Mouse (Mus musculus) neural tube, embryonic 12.5 days (tissue): Measurements from ENCODE around the gene Ubqln5. TPM values are rescaled to one million over a fixed set of nuclear protein-coding genes. Genes with fewer than 3 reads are reported as not detected.

Source experiments
- ATAC-seq: fragments of 200-750 bp; cut with Nextera tagmentation; 2 replicates; pipeline ENCODE4 v1.8.0; 2017; ENCODE audit warnings: low read depth, mild to moderate bottlenecking, moderate TSS enrichment, moderate library complexity; ENCODE audit not compliant: low FRiP score
- H3K27ac ChIP-seq: fragments of 300-500 bp; sonication (generic); 2 replicates; pipeline ENCODE4 v1.5.1; 2016
- H3K27me3 ChIP-seq: fragments of 300-500 bp; sonication (generic); replicated peaks from 2 replicates; pipeline ENCODE4 v1.6.1; 2016; ENCODE audit warnings: mild to moderate bottlenecking
- H3K36me3 ChIP-seq: fragments of 300-500 bp; sonication (generic); 2 replicates; pipeline ENCODE4 v1.6.1; 2016; ENCODE audit warnings: mild to moderate bottlenecking
- H3K4me1 ChIP-seq: fragments of 300-500 bp; sonication (generic); 2 replicates; pipeline ENCODE4 v1.6.1; 2016
- H3K4me2 ChIP-seq: fragments of 300-500 bp; sonication (generic); replicated peaks from 2 replicates; pipeline ENCODE4 v1.6.1; 2016; ENCODE audit warnings: mild to moderate bottlenecking
- H3K4me3 ChIP-seq: fragments of 300-500 bp; sonication (generic); 2 replicates; pipeline ENCODE4 v1.5.1; 2016
- H3K9ac ChIP-seq: fragments of 300-500 bp; sonication (generic); 2 replicates; pipeline ENCODE4 v1.6.1; 2016; ENCODE audit warnings: mild to moderate bottlenecking
- H3K9me3 ChIP-seq: fragments of 300-500 bp; sonication (generic); 2 replicates; pipeline ENCODE4 v1.6.1; 2016; ENCODE audit warnings: mild to moderate bottlenecking
- WGBS: fragments of 180-500 bp; shearing (Covaris S2); methylation state at CpG from one replicate; pipeline ENCODE4 v1.1.7; 2016; 5-methylcytosine and 5-hydroxymethylcytosine counted together
- polyA plus RNA-seq: library from polyadenylated mRNA; unstranded; fragments of >200 nt; fragmentation: Nextera tagmentation; extraction: Ambion mirVana; gene quantifications from 2 replicates; pipeline ENCODE4 v1.2.1, GENCODE M21; 2016

Gene Ubqln5
- polyA plus RNA-seq = not detected in 2 replicates

DNA sequence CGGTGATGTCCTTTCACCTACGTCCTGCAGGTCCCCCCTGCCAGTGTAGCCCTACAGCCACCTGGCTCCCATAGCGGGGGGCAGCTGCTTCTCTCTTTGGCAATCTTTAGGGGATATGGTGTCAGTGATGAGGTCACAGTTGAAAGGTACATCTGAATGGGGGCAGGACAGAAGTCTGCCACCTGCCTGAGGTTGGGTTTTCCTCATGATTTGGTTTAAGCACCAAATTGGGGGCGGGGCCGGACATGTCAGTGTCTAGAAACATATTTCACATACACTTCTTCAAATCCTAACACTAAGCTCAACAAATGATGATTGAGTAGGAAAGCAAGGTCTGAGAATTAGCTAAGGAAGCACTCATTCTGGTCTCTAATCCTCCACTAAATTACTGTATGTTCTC lies at the start of gene Ubqln5:
Gene Ubqln5, minus strand, starts transcription at position 101 of the 400 bp plus-strand sequence.
- Histone ChIP-seq H3K4me2 (no peak within 1 kb of the TSS), H3K4me3 (no peak within 1 kb of the TSS), H3K9me3 (no peaks in the 10 kb centered on the region), H3K4me1 (no peaks in the 10 kb centered on the region), H3K27me3 (no peaks in the 10 kb centered on the region), H3K36me3 (no peaks in the 10 kb centered on the region), H3K27ac (no peak within 1 kb of the TSS), H3K9ac (no peak within 1 kb of the TSS)
- 88% methylated on average over 5 of the region's 5 CpGs for WGBS
- no peak for ATAC-seq

DNA sequence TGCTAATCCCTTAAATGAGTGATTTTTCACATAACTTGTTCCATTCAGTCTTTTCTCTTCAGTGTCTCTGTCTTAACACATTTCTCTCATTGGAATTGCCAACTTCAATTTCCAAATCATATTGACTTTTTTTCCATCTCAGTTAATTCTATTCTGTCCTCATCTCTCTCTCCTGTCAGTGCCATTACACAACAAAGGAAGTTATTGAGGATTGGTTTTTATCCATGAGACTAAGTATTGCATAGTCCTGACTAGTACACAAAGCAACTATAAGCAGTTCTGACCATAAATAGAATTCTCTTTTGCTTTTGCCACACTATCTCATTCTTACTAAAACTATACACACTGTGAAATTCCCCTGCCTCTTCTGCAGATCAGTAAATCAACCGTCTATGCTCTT lies 49.4 kb upstream of the Ubqln5 start:
- Histone ChIP-seq H3K36me3 (no peaks in the 10 kb centered on the region), H3K4me3 (no peak overlapping the region), H3K9ac (no peak overlapping the region), H3K27ac (no peak overlapping the region), H3K27me3 (no peaks in the 10 kb centered on the region), H3K4me2 (no peak overlapping the region), H3K4me1 (no peaks in the 10 kb centered on the region), H3K9me3 (no peaks in the 10 kb centered on the region)
- WGBS = 84% methylated on average over 1 of the region's 1 CpGs
- ATAC-seq = no peak

DNA sequence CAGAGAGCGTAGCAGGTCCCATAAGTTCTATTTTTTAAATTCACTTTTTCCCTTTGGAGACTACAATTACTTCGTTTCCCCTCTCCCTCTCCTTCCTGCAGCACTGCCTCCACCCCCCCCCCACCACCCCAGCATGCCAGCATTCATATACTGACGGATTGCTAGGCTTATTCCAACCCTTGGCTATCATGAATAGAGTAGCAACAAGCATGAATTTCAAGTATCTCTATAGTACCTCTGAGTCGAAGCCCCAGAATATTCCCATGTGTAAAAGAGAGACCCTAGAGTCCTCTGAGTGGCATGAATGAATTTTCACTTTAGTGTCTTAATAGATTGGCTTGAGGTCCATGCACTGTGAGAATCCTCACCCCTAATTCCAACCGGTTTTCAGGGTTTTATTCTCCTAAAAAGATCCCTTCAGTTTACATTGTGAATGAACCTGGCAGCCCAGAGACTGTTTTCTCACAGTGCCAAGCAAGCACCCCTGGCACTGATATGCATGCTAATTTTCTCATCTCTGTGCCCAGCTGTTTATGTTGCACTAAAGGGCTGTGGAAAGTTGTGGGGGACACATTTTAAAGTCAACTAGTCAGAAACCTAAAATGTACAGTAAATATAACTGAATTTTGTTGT lies 48.9 kb upstream of the Ubqln5 start:
- H3K27me3 ChIP-seq = no peaks in the 10 kb centered on the region
- H3K9ac ChIP-seq = no peak overlapping the region
- no peak overlapping the region for H3K4me2 ChIP-seq
- no peaks in the 10 kb centered on the region for H3K9me3 ChIP-seq
- no peaks in the 10 kb centered on the region for H3K4me1 ChIP-seq
- no peak overlapping the region for H3K27ac ChIP-seq
- H3K4me3 ChIP-seq = no peak overlapping the region
- no peaks in the 10 kb centered on the region for H3K36me3 ChIP-seq
- no peak for ATAC-seq
- WGBS = 73% methylated on average over 5 of the region's 5 CpGs

DNA sequence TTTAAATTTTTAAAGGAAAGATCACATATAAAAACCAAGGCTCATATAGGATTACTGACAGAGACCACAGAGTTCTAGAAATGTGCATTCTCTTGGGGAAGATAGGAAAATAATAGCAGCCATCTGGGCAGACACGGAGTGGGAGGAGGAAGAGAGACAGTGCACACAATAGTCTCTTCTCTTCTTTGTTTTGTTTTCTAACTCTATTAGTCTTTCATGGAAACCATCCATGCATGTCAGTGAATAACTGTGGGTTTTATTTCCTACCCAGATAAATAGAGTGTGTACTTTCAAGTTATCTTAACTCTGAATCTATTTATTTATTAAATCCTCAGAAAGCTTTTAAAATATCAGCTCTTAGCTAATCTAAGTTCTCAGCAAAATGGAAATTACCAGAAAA lies 45.5 kb upstream of the Ubqln5 start:
- Histone ChIP-seq H3K4me3 (no peak overlapping the region), H3K9ac (no peak overlapping the region), H3K36me3 (no peaks in the 10 kb centered on the region), H3K9me3 (no peaks in the 10 kb centered on the region), H3K27me3 (no peaks in the 10 kb centered on the region), H3K27ac (no peak overlapping the region), H3K4me1 (no peaks in the 10 kb centered on the region), H3K4me2 (no peak overlapping the region)
- no peak for ATAC-seq
- 15% methylated on average over 1 of the region's 1 CpGs for WGBS

DNA sequence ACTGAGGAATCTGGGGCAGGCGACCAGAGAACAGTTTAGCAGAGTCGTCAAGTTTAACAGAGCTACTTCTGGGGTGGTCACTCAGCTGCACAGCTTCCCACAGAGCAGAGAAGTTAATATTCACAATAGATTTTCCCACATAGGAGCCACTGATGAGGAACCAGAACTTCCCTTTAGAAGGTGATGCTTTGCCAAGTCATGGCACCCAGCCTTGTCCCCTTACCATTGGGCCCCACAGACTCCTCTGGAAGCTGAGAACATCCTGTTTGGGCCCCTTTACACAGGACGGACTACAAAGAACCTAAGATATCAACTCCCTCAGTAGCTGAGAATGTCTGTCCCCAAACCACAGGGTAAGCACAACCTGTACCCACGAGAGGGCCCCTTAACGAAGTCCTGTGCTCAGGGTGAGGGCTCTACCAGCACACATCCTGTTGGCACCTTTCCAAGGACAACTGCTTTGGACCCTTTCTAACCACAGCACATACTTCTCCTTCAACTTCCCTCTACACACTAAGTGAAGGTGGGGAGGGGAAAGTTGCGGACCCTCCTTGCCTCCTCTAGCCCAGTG lies 40.1 kb upstream of the Ubqln5 start:
- no peak overlapping the region for H3K9ac ChIP-seq
- no peaks in the 10 kb centered on the region for H3K4me1 ChIP-seq
- H3K27me3 ChIP-seq = no peaks in the 10 kb centered on the region
- 82% methylated on average over 6 of the region's 6 CpGs for WGBS
- no peak for ATAC-seq
- no peak overlapping the region for H3K4me3 ChIP-seq
- H3K36me3 ChIP-seq = no peaks in the 10 kb centered on the region
- no peak overlapping the region for H3K4me2 ChIP-seq
- no peaks in the 10 kb centered on the region for H3K9me3 ChIP-seq
- no peak overlapping the region for H3K27ac ChIP-seq

DNA sequence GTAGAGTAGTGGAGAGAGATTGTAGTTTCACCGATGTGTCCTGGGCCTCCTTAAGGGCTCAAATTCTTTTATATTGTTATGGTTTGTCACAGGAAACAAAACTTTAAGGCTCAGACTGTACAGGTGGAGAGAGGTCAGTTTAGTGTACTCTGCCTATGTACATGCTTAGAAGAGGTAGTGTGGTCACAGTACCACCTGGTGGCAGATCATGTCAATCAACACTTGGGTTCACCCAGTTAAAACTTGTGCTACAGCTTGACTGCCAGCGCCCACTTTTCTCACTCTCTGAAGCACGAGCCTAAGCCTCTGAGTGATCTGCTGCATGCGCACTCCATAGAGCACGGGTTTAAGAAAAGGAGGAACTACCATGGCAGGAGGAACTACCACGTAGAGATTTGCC lies 37.5 kb upstream of the Ubqln5 start:
- 83% methylated on average over 6 of the region's 6 CpGs for WGBS
- H3K36me3 ChIP-seq = no peaks in the 10 kb centered on the region

DNA sequence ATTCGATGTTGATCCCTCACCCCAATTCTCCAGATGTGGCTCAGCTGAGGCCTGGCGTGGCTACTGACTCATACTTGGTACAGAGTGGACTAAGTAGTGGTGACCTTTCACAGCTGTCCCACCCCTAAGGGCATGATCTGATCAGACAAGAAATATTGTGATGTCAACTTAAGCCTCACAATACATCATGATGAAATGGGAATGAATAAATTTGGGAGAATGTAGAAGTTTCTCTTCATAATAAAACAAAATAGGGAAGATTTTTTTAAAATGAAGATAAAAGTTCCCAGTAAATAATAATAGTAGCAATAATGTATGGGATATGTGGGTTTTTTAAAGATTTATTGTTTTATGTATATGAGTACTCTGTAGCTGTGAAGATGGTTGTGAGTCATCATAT lies 20.8 kb upstream of the Ubqln5 start, which contains the start of gene Ubqlnl:
Gene Ubqlnl, minus strand, starts transcription at position 101 of the 400 bp plus-strand sequence.
- no peak within 1 kb of the TSS for H3K9ac ChIP-seq
- H3K27ac ChIP-seq = no peak within 1 kb of the TSS
- no peak within 1 kb of the TSS for H3K4me2 ChIP-seq
- no peaks in the 10 kb centered on the region for H3K9me3 ChIP-seq
- no peaks in the 10 kb centered on the region for H3K4me1 ChIP-seq
- no peaks in the 10 kb centered on the region for H3K27me3 ChIP-seq
- H3K36me3 ChIP-seq = no peaks in the 10 kb centered on the region
- WGBS = 83% methylated on average over 2 of the region's 2 CpGs
- H3K4me3 ChIP-seq = no peak within 1 kb of the TSS
- ATAC-seq = no peak

More for the DNA sequence above, 37.5 kb upstream of the Ubqln5 start:
- Histone ChIP-seq H3K4me1 (no peaks in the 10 kb centered on the region), H3K4me2 (no peak overlapping the region), H3K27me3 (no peaks in the 10 kb centered on the region), H3K4me3 (no peak overlapping the region), H3K9ac (no peak overlapping the region), H3K9me3 (no peaks in the 10 kb centered on the region), H3K27ac (no peak overlapping the region)
- no peak for ATAC-seq

DNA sequence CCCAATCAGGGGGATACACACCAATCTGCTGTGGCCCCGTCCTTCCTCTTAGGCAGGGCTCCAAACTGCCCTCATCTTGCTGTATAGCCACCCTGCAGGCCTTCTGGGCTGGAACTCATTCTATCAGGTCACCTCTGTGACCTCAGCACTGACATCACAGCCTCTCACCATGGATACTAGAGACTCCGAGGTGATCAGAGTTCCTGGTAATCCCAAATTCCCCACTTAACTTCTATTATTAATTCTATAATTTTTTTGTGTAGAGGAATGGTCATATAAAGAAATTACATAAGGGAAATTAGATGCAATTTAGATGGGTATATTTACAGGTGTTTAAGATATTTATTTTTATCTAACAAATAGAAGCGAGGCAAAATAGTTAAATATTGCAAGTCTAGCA lies 13.6 kb upstream of the Ubqln5 start, which contains the start of gene Ubqln3:
Gene Ubqln3, minus strand, starts transcription at position 101 of the 400 bp plus-strand sequence.
- Histone ChIP-seq H3K9me3 (no peaks in the 10 kb centered on the region), H3K27ac (no peak within 1 kb of the TSS), H3K4me1 (no peaks in the 10 kb centered on the region), H3K4me3 (no peak within 1 kb of the TSS), H3K36me3 (no peaks in the 10 kb centered on the region), H3K9ac (no peak within 1 kb of the TSS), H3K27me3 (no peaks in the 10 kb centered on the region), H3K4me2 (no peak within 1 kb of the TSS)
- ATAC-seq = no peak
- 78% methylated on average over 3 of the region's 3 CpGs for WGBS

DNA sequence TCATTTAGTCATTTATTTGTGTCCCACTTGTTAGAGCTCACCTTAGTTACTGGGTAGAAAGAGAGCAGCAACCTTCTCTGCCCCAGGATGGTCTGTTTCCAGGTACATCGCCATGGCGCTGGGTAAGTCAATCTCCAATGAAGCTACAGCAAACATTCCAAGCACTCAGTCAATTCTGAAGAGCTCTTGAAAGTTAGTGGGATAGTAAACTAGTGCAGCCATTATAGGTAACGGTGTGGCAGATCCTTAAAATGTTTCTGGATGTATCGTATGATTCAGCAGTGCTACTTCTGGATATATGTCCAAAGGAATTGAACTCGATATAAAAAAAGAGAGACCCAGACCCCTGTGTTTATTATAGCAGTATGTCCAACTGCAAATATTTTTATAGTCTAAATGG lies 7.7 kb upstream of the Ubqln5 start, which contains the start of gene Olfr643:
Gene Olfr643, minus strand, starts transcription at position 101 of the 400 bp plus-strand sequence.
- no peak for ATAC-seq
- H3K9me3 ChIP-seq = no peaks in the 10 kb centered on the region
- 88% methylated on average over 5 of the region's 5 CpGs for WGBS
- H3K4me1 ChIP-seq = no peaks in the 10 kb centered on the region
- H3K9ac ChIP-seq = no peak within 1 kb of the TSS
- H3K27me3 ChIP-seq = no peaks in the 10 kb centered on the region
- no peak within 1 kb of the TSS for H3K4me2 ChIP-seq
- H3K36me3 ChIP-seq = no peaks in the 10 kb centered on the region
- no peak within 1 kb of the TSS for H3K27ac ChIP-seq
- H3K4me3 ChIP-seq = no peak within 1 kb of the TSS

DNA sequence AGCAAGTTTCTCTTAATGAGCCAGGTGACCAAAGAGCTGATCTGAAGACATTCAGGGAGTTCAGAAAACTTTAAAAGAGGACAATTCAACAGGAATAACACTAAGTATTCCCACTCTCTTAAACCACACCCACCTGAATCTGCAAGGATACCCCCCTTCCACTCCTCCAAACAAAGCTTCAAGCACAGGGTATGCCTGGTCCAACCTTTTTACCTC lies 25.0 kb downstream of the Ubqln5 start, which contains the start of gene Olfr646:
Gene Olfr646, plus strand, starts transcription at position 117 of the 216 bp plus-strand sequence.
- no peak within 1 kb of the TSS for H3K9ac ChIP-seq
- no peak within 1 kb of the TSS for H3K27ac ChIP-seq
- H3K4me2 ChIP-seq = no peak within 1 kb of the TSS
- no peaks in the 10 kb centered on the region for H3K27me3 ChIP-seq
- ATAC-seq = peak; percentile 41
- H3K4me3 ChIP-seq = no peak within 1 kb of the TSS
- H3K9me3 ChIP-seq = no peaks in the 10 kb centered on the region
- H3K4me1 ChIP-seq = peaks cover 8% of the 10 kb centered on the region; the same call in 1 of the 2 replicates
- no peaks in the 10 kb centered on the region for H3K36me3 ChIP-seq

DNA sequence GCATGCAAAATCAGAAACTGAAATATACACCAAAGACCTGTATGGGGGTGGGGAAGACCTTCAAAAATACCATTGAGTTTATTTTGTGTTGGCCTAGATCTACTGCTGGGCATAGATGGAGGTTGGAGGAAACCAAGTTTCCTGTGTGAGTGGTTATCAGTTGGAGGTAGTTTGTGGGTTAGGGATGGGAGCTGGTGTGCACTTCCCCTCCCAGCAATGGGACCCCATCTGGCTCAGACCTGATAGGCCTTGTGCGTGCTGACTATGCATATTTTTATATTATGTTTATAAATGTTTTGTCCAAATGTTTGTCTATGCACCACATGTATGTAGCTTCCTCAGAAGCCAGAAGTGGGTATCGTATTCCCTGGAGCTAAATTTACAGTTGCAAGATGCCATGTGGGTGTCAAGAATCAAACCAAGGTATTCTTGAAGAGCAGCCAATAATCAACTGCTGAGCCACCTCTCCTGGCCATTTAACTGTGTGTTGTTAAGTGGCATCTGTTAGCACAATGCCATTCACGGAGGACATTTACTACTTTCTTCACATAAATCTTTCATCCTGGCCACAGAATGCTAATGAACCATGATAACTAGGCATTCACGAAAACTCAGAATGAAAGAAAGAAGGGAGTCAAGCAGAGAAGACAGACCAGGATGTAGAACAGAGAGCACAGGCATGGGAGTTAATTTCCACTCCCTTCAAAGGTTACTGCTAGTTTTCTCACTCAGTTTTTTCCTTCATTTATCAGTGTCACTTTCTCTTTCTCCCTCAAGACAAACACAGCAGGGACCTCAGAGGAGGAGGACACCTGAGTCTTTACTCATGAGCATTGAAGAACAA lies 25.5 kb downstream of the Ubqln5 start:
- 19% methylated on average over 4 of the region's 4 CpGs for WGBS
- ATAC-seq = peak; percentile 85

DNA sequence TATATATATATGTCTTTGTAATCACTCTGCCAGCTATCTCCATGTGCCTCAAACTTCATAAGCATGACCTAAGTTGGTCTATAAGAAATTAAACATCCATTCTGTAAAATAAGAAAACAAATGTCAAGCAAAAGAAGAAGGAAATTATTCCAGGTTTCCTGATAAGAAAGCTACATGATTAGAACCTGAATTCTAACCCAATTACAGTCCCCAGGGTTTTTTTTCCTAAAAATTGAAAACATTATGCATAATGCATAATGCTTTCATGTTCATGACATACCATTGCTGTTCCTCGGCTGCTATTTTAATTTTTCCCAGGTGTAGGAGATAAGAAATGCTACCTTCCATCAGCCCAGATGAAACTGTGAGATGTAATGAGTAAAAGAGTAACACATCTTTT lies 44.3 kb downstream of the Ubqln5 start, which contains the start of gene Olfr645:
Gene Olfr645, minus strand, starts transcription at position 101 of the 400 bp plus-strand sequence.
- H3K4me1 ChIP-seq = no peaks in the 10 kb centered on the region
- no peaks in the 10 kb centered on the region for H3K9me3 ChIP-seq
- no peak within 1 kb of the TSS for H3K4me3 ChIP-seq
- H3K9ac ChIP-seq = no peak within 1 kb of the TSS
- H3K27me3 ChIP-seq = no peaks in the 10 kb centered on the region
- 87% methylated on average over 1 of the region's 1 CpGs for WGBS
- H3K4me2 ChIP-seq = no peak within 1 kb of the TSS
- no peak for ATAC-seq
- H3K27ac ChIP-seq = no peak within 1 kb of the TSS
- H3K36me3 ChIP-seq = no peaks in the 10 kb centered on the region

More for the DNA sequence above, 25.5 kb downstream of the Ubqln5 start:
- Histone ChIP-seq H3K36me3 (no peaks in the 10 kb centered on the region), H3K4me3 (no peak overlapping the region), H3K4me2 (no peak overlapping the region), H3K9me3 (no peaks in the 10 kb centered on the region), H3K9ac (no peak overlapping the region), H3K27me3 (no peaks in the 10 kb centered on the region), H3K27ac (no peak overlapping the region), H3K4me1 (peaks cover 8% of the 10 kb centered on the region; the same call in 1 of the 2 replicates)
